Mouse (Mus musculus): ENCODE measurements around the gene Tgm1.

Gene Tgm1

GRCm38 (mm10) chr14:55677615-55678014 is 36.1 kb downstream of the Tgm1 start:
- in situ Hi-C loops (cut with MboI, MseI): no loop called here

- in situ Hi-C loops (cut with MboI, MseI): no loop called here
Measured at GRCm38 (mm10) chr14:55672741-55673060, 41.0 kb downstream of the Tgm1 start.

GRCm38 (mm10) chr14:55671833-55672740 is 41.6 kb downstream of the Tgm1 start, which contains the start of the genes Gmpr2 and Nedd8:
TSS of gene Gmpr2 (plus strand) at chr14:55671941.
TSS of gene Nedd8 (minus strand) at chr14:55672124.
- in situ Hi-C loops (cut with MboI, MseI): no loop called here

- in situ Hi-C loops (cut with MboI, MseI): no loop called here
Measured at GRCm38 (mm10) chr14:55671486-55671832, 42.3 kb downstream of the Tgm1 start.

GRCm38 (mm10) chr14:55660636-55661035 is 53.1 kb downstream of the Tgm1 start:
- in situ Hi-C loops (cut with MboI, MseI): loop anchor here (10.0 kb wide), 1 partner anchor 244 kb away; the partner anchor contains the start of gene Sdr39u1

GRCm38 (mm10) chr14:55659960-55660573 is 53.7 kb downstream of the Tgm1 start, which contains the start of gene Mdp1:
TSS of gene Mdp1 (minus strand) at chr14:55660508.
- in situ Hi-C loops (cut with MboI, MseI): loop anchor here (10.0 kb wide), 1 partner anchor 245 kb away; the partner anchor contains the start of gene Sdr39u1

GRCm38 (mm10) chr14:55658011-55658410 is 55.7 kb downstream of the Tgm1 start:
- in situ Hi-C loops (cut with MboI, MseI): no loop called here

- in situ Hi-C loops (cut with MboI, MseI): no loop called here
Measured at GRCm38 (mm10) chr14:55656935-55657334, 56.8 kb downstream of the Tgm1 start.

- in situ Hi-C loops (cut with MboI, MseI): no loop called here
Measured at GRCm38 (mm10) chr14:55651528-55651927, 62.2 kb downstream of the Tgm1 start.
